Mouse (Mus musculus): ENCODE data around the gene Rere.

Gene Rere

GRCm38 (mm10) chr4:150346651-150347386, 65.4 kb downstream of the Rere start:
- peak; percentile 75 for DNase-seq (ENCODE audit: inconsistent ontology term)

GRCm38 (mm10) chr4:150347387-150347672, 65.9 kb downstream of the Rere start:
- peak; percentile 56 for DNase-seq (ENCODE audit: inconsistent ontology term)

GRCm38 (mm10) chr4:150349680-150350101, 68.2 kb downstream of the Rere start:
- DNase-seq (ENCODE audit: inconsistent ontology term) = no peak

- DNase-seq (ENCODE audit: inconsistent ontology term) = no peak
These were observed 70.1 kb downstream of the Rere start for GRCm38 (mm10) chr4:150351419-150352075.

- DNase-seq (ENCODE audit: inconsistent ontology term) = peak; percentile 21
These were observed 71.3 kb downstream of the Rere start for GRCm38 (mm10) chr4:150352736-150353135.

- DNase-seq (ENCODE audit: inconsistent ontology term) = no peak
These were observed 72.0 kb downstream of the Rere start for GRCm38 (mm10) chr4:150353376-150353900.

GRCm38 (mm10) chr4:150355801-150356200, 74.4 kb downstream of the Rere start:
- DNase-seq (ENCODE audit: inconsistent ontology term) = no peak

- no peak for DNase-seq (ENCODE audit: inconsistent ontology term)
These were observed 80.7 kb downstream of the Rere start for GRCm38 (mm10) chr4:150361986-150362691.

- DNase-seq (ENCODE audit: inconsistent ontology term) = no peak
These were observed 81.4 kb downstream of the Rere start for GRCm38 (mm10) chr4:150362858-150363257.

GRCm38 (mm10) chr4:150364786-150365185, 83.3 kb downstream of the Rere start:
- DNase-seq (ENCODE audit: inconsistent ontology term) = peak; percentile 60

GRCm38 (mm10) chr4:150366510-150367208, 85.2 kb downstream of the Rere start:
- peak; percentile 48 for DNase-seq (ENCODE audit: inconsistent ontology term)

GRCm38 (mm10) chr4:150371580-150372380, 90.3 kb downstream of the Rere start:
- DNase-seq (ENCODE audit: inconsistent ontology term) = peak; percentile 92

- DNase-seq (ENCODE audit: inconsistent ontology term) = no peak
These were observed 91.2 kb downstream of the Rere start for GRCm38 (mm10) chr4:150372631-150373041.

- peak; percentile 41 for DNase-seq (ENCODE audit: inconsistent ontology term)
These were observed 92.0 kb downstream of the Rere start for GRCm38 (mm10) chr4:150373111-150374109.

GRCm38 (mm10) chr4:150374651-150375447, 93.4 kb downstream of the Rere start:
- peak; percentile 82 for DNase-seq (ENCODE audit: inconsistent ontology term)

- DNase-seq (ENCODE audit: inconsistent ontology term) = peak; percentile 77
These were observed 94.0 kb downstream of the Rere start for GRCm38 (mm10) chr4:150375448-150375935.

GRCm38 (mm10) chr4:150379313-150379712, 97.9 kb downstream of the Rere start:
- no peak for DNase-seq (ENCODE audit: inconsistent ontology term)

- no peak for DNase-seq (ENCODE audit: inconsistent ontology term)
These were observed 98.3 kb downstream of the Rere start for GRCm38 (mm10) chr4:150379772-150380171.

GRCm38 (mm10) chr4:150380273-150380672, 98.8 kb downstream of the Rere start:
- DNase-seq (ENCODE audit: inconsistent ontology term) = no peak
